Mouse (Mus musculus) heart, embryonic 14.5 days (tissue): ENCODE results near the gene Clstn1. TPM values are rescaled to one million over a fixed set of nuclear protein-coding genes. Genes with fewer than 3 reads are reported as not detected.

Experiments
- ATAC-seq: fragments of 200-750 bp; cut with Nextera tagmentation; 2 replicates; pipeline ENCODE4 v1.8.0; 2017; ENCODE audit warnings: low read depth, moderate TSS enrichment; ENCODE audit not compliant: insufficient number of reproducible peaks, insufficient read depth, low FRiP score
- H3K27ac ChIP-seq, 2 experiments: fragments of 200-500 bp in 1 of 2; fragments of 300-500 bp in 1 of 2; sonication (generic) in 1 of 2; replicated peaks in 1 of 2; 2 replicates each; pipeline ENCODE4 v1.5.1; 2012 to 2014; ENCODE audit warnings: low read depth in 2 of 2, low read length in 2 of 2, control low read depth in 1 of 2, mild to moderate bottlenecking in 1 of 2, mixed read lengths in 1 of 2; ENCODE audit not compliant: control insufficient read depth in 1 of 2, insufficient read depth in 1 of 2
- H3K27me3 ChIP-seq: fragments of 300-500 bp; sonication (generic); 2 replicates; pipeline ENCODE4 v1.6.1; 2014; ENCODE audit warnings: mild to moderate bottlenecking, low read length, control low read depth; ENCODE audit not compliant: control insufficient read depth, insufficient read depth
- H3K36me3 ChIP-seq: fragments of 300-500 bp; sonication (generic); 2 replicates; pipeline ENCODE4 v1.6.1; 2014; ENCODE audit warnings: mild to moderate bottlenecking, control low read depth, low read length, mixed read lengths; ENCODE audit not compliant: control insufficient read depth, insufficient read depth
- H3K4me1 ChIP-seq, 2 experiments: fragments of 200-500 bp in 1 of 2; fragments of 300-500 bp in 1 of 2; sonication (generic) in 1 of 2; 2 replicates each; pipeline ENCODE4 v1.6.1; 2012 to 2014; ENCODE audit warnings: low read length in 2 of 2, control low read depth in 1 of 2, mixed read lengths in 1 of 2; ENCODE audit not compliant: control insufficient read depth in 2 of 2, insufficient read depth in 2 of 2
- H3K4me2 ChIP-seq: fragments of 300-500 bp; sonication (generic); 2 replicates; pipeline ENCODE4 v1.6.1; 2014; ENCODE audit warnings: mild to moderate bottlenecking, low read length
- H3K4me3 ChIP-seq, 2 experiments: fragments of 200-500 bp in 1 of 2; fragments of 300-500 bp in 1 of 2; sonication (generic) in 1 of 2; 2 replicates each; pipeline ENCODE4 v1.5.1; 2012 to 2014; ENCODE audit warnings: low read length in 2 of 2, mild to moderate bottlenecking in 2 of 2, control low read depth in 1 of 2, low read depth in 1 of 2, moderate library complexity in 1 of 2; ENCODE audit not compliant: control insufficient read depth in 1 of 2, insufficient read depth in 1 of 2
- H3K9ac ChIP-seq: fragments of 300-500 bp; sonication (generic); 2 replicates; pipeline ENCODE4 v1.6.1; 2014; ENCODE audit warnings: mild to moderate bottlenecking, low read length
- H3K9me3 ChIP-seq: fragments of 300-500 bp; sonication (generic); 2 replicates; pipeline ENCODE4 v1.6.1; 2016; ENCODE audit warnings: low read length, control low read depth; ENCODE audit not compliant: control insufficient read depth
- WGBS: fragments of 180-500 bp; shearing (Covaris S2); extraction: QIAGEN DNeasy Blood & Tissue Kit; methylation state at CpG from one replicate; pipeline ENCODE4 v1.1.7; 2014; 5-methylcytosine and 5-hydroxymethylcytosine counted together
- microRNA-seq: library from miRNA; unstranded; fragments of <30 nt; microRNA quantifications from one replicate; pipeline ENCODE4, GENCODE M21; 2016
- polyA plus RNA-seq: library from polyadenylated mRNA; unstranded; fragments of >200 nt; fragmentation: Nextera tagmentation; extraction: Ambion mirVana; gene quantifications from 2 replicates; pipeline ENCODE4 v1.2.1, GENCODE M21; 2014

Gene Clstn1
- polyA plus RNA-seq, 1 experiment from 2014 or later = 18.5 TPM

GRCm38 (mm10) chr4:149696189-149696971, 110.1 kb downstream of the Clstn1 start:
- Histone ChIP-seq H3K27me3 (peaks cover 18% of the 10 kb centered on the region), H3K4me3 (no peak overlapping the region), H3K9me3 (no peaks in the 10 kb centered on the region), H3K9ac (0 out of 2 replicates have a peak overlapping the region, but pooled peaks have one; percentile 0), H3K4me2 (peak overlapping the region; percentile 26), H3K4me1 (peaks cover 10 to 13% of the 10 kb centered on the region in 2 experiments; a peak in 3 of 4 replicates), H3K27ac (no peak overlapping the region), H3K36me3 (no peaks in the 10 kb centered on the region)
- no peak for ATAC-seq
- 23% methylated on average over 16 of the region's 16 CpGs for WGBS

GRCm38 (mm10) chr4:149697506-149698196, 111.4 kb downstream of the Clstn1 start:
- Histone ChIP-seq H3K4me3 (peak overlapping the region; percentile 50 to 54), H3K9me3 (no peaks in the 10 kb centered on the region), H3K36me3 (no peaks in the 10 kb centered on the region), H3K4me2 (peak overlapping the region; percentile 92), H3K4me1 (peaks cover 13 to 15% of the 10 kb centered on the region in 2 experiments), H3K9ac (peak overlapping the region; percentile 73), H3K27me3 (peaks cover 18% of the 10 kb centered on the region), H3K27ac (0 out of 4 replicates have a peak overlapping the region, but pooled peaks of 1 of the 2 experiments have one; percentile 16)
- 21% methylated on average over 15 of the region's 15 CpGs for WGBS
- ATAC-seq = no peak

DNA sequence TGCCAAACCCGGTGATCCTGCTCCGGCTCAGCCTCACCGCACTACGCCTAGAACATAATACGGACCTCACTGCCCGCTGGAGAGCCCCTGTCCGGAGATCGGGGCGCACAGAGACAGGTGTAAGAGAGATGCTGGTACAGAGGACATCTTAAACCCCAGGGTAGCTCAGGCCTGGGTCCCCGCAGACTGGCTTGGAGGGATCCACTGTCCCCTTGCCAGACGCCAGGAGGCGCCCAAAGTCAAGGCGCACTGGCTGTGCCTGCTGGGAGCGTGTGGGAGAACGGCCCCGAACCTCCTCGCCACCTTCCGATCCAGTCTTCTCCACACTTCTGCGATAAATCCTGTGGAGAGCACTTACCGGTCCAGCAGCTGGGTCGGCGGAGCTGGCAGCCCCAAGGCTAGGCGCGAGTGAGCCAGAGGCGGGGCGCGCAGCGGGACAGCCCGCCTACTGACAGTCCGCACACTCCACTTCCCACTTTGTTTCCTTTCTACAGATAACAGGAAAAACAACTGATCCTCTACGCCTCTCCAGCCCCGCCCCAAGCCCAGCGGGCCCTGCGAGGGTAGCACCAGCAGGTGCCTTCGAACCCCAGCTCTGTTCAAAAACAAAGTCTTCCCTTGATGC, 112.0 kb downstream of the Clstn1 start:
- 0 out of 4 replicates have a peak overlapping the region, but pooled peaks of 1 of the 2 experiments have one; percentile 16 for H3K27ac ChIP-seq

More for the DNA sequence above, 112.0 kb downstream of the Clstn1 start:
- ATAC-seq = peak; percentile 20; the same call in 1 of the 2 replicates
- Histone ChIP-seq H3K4me1 (peaks cover 16% of the 10 kb centered on the region in 2 experiments), H3K9me3 (no peaks in the 10 kb centered on the region), H3K9ac (peak overlapping the region; percentile 73), H3K27me3 (peaks cover 18% of the 10 kb centered on the region), H3K4me2 (peak overlapping the region; percentile 92), H3K4me3 (peak overlapping the region; percentile 50 to 54), H3K36me3 (no peaks in the 10 kb centered on the region)
- WGBS = 1% methylated on average over 35 of the region's 35 CpGs

Small RNA genes lying within 50 kb of the gene (microRNA-seq; reads per million reads assigned to microRNA genes)
- gene Mir5616 (1.1 reads per million), gene Mir7023 (not detected)

Other genes with a start within 250 kb of the Clstn1 start
- gene Ube4b, start 159.7 kb upstream of the Clstn1 start, polyA plus RNA-seq = 29.6 and 30.3 TPM in 2 replicates
- gene Rbp7, start 131.5 kb upstream of the Clstn1 start, polyA plus RNA-seq = 7.6 and 8.6 TPM in 2 replicates
- gene Tmem274, start 109.1 kb upstream of the Clstn1 start, polyA plus RNA-seq = 0.47 TPM in 1 of 2 replicates, not detected in the other
- gene Nmnat1, start 101.3 kb upstream of the Clstn1 start, polyA plus RNA-seq = 13.4 and 14.8 TPM in 2 replicates
- gene Lzic, start 101.2 kb upstream of the Clstn1 start, polyA plus RNA-seq = 32.1 and 39.8 TPM in 2 replicates
- gene Ctnnbip1, start 68.2 kb upstream of the Clstn1 start, polyA plus RNA-seq = 35.4 and 43.1 TPM in 2 replicates
- 3.1 and 4.6 TPM in 2 replicates for gene Pik3cd, start 116.1 kb downstream of the Clstn1 start, polyA plus RNA-seq
- gene Tmem201, start 151.6 kb downstream of the Clstn1 start, polyA plus RNA-seq = 36.8 and 38.4 TPM in 2 replicates
- 5.8 and 5.9 TPM in 2 replicates for gene Slc25a33, start 187.8 kb downstream of the Clstn1 start, polyA plus RNA-seq